Mouse (Mus musculus) C2C12 (cell line): Measurements from ENCODE around the gene Olfr605. TPM values are rescaled to one million over a fixed set of nuclear protein-coding genes. Genes with fewer than 3 reads are reported as not detected.
"Not testable (repeated sequence)": the region's sequence is repeated elsewhere in the genome, so short reads cannot be mapped to it uniquely, and the experiment has no call there.

Experiments
- H3K27me3 ChIP-seq: one replicate; pipeline ENCODE4 v1.6.1; 2011; ENCODE audit not compliant: control insufficient read depth, insufficient read depth, insufficient read length
- H3K36me3 ChIP-seq: one replicate; pipeline ENCODE4 v1.6.1; 2011; ENCODE audit not compliant: control insufficient read depth, insufficient read depth
- H3K4me3 ChIP-seq: one replicate; pipeline ENCODE4 v1.5.1; 2011; ENCODE audit warnings: mild to moderate bottlenecking, control low read depth; ENCODE audit not compliant: poor library complexity, insufficient read depth, severe bottlenecking
- H3K79me2 ChIP-seq: one replicate; pipeline ENCODE4 v1.6.1; 2011; ENCODE audit not compliant: control insufficient read depth, insufficient read depth
- H3K79me3 ChIP-seq: one replicate; pipeline ENCODE4 v1.6.1; 2011; ENCODE audit warnings: low read depth, control low read depth
- H3ac ChIP-seq: one replicate; pipeline ENCODE3; 2011; ENCODE audit warnings: low read depth; ENCODE audit not compliant: control insufficient read depth, insufficient read length
- CEBPB ChIP-seq: IDR thresholded peaks from one replicate; pipeline ENCODE4 v1.6.1; 2011; ENCODE audit warnings: low read depth, mild to moderate bottlenecking, control low read depth, moderate library complexity
- CTCF ChIP-seq: IDR thresholded peaks from one replicate; pipeline ENCODE4 v1.5.1; 2011; ENCODE audit not compliant: control insufficient read depth, insufficient read depth, insufficient read length
- FOSL1 ChIP-seq: IDR thresholded peaks from one replicate; pipeline ENCODE4 v1.8.0; 2011; ENCODE audit warnings: mild to moderate bottlenecking, low read length; ENCODE audit not compliant: poor library complexity, insufficient read depth, severe bottlenecking
- MAX ChIP-seq: IDR thresholded peaks from one replicate; pipeline ENCODE4 v1.6.1; 2011; ENCODE audit warnings: mild to moderate bottlenecking, control low read depth
- MYOD1 ChIP-seq: IDR thresholded peaks from one replicate; pipeline ENCODE4 v1.6.1; 2011; ENCODE audit warnings: low read depth; ENCODE audit not compliant: control insufficient read depth, insufficient read length
- MYOG ChIP-seq: IDR thresholded peaks from one replicate; pipeline ENCODE4 v1.6.1; 2011; ENCODE audit not compliant: control insufficient read depth, insufficient read length; ENCODE audit errors: extremely low read depth
- USF1 ChIP-seq: IDR thresholded peaks from one replicate; pipeline ENCODE4 v1.6.1; 2011; ENCODE audit warnings: low read depth, mild to moderate bottlenecking, control low read depth, moderate library complexity
- long read RNA-seq, 2 experiments: library from polyadenylated mRNA; unstranded; transcript quantifications; one replicate each; pipeline ENCODE4 v2.0.0; 2019 to 2020
- polyA plus RNA-seq: library from polyadenylated mRNA; unstranded; fragments of >200 nt; fragmentation: generic; extraction: Trizol; gene quantifications from one replicate; pipeline ENCODE4 v1.2.1, GENCODE M21; 2012; ENCODE audit warnings: missing spikeins

Olfr605 gene
- not detected for polyA plus RNA-seq
- long read RNA-seq, experiment 1 = 0 reads
- long read RNA-seq, experiment 2 = 0 reads

DNA sequence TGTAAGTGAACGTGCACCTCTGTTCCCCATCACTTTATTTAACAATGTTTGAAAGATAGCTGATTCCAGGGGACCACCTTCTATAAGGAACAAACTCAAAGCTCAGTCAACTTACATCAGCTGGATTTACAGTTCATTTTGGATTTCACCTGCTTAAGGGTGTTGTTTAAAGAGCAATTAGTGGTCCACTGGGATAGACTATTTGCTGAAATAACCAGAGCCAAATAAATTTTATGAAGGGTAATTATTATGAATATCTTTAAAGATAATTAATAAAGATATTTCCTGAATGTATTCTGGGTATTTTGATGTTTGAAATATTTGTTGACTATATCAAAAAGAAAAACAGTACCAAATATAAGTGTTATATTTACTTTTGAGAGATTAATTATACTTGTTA, at the start of gene Olfr605:
Gene Olfr605 (minus strand): TSS at position 101 of the 400 bp plus-strand sequence.
- no peak within 1 kb of the TSS for H3K4me3 ChIP-seq
- H3K27me3 ChIP-seq = no peaks in the 10 kb centered on the region
- no peaks in the 10 kb centered on the region for H3K79me2 ChIP-seq
- no peaks in the 10 kb centered on the region for H3K79me3 ChIP-seq
- H3K36me3 ChIP-seq = no peaks in the 10 kb centered on the region
- H3ac ChIP-seq = no peak within 1 kb of the TSS
- TF ChIP-seq MAX = no peak
- TF ChIP-seq CEBPB = no peak
- TF ChIP-seq CTCF = no peak
- TF ChIP-seq MYOG = no peak
- TF ChIP-seq MYOD1 = no peak
- no peak for TF ChIP-seq USF1
- no peak for TF ChIP-seq FOSL1

DNA sequence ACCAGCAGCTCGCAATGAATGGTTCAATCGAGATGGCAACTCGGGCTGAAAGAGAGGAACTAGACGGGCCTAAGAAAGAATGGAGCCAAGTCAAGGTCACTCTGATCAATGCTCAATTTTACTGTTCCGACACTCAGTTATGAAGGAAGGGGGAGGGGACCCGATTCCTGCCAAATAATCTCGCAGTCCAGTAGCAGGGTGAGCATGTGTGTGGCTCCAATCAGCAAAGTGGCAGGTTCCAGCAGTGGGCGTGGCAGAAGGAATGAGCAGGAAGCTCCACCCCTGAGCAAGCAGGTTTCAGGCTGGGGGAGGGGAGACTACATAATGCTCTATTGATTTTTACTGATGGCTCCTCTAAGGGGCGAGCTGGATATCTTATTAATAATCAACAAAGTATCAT, 31.9 kb upstream of the Olfr605 start:
- not testable (repeated sequence) for H3K27me3 ChIP-seq, H3K4me3 ChIP-seq, H3K79me2 ChIP-seq, H3K79me3 ChIP-seq, H3K36me3 ChIP-seq, H3ac ChIP-seq

DNA sequence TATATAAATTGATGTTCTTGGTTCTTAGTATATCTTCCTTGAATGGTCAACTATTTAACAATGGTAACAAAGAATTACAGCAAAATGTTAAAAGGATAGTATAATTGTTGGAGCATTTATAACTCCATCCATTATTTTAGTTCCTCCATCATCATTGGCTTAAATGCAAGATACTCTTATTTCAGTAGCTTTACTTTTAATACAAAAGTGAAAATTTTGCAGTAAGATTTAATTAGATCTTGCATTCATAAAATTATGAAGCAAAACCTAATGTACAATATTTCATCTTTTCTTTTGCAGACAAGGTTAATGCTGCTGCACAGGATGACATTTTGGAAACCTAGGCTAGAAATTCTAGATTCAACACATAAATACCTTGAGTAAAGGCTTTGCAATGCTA, 24.3 kb upstream of the Olfr605 start, which contains the start of gene Olfr608:
Gene Olfr608 (plus strand): TSS at position 301 of the 400 bp plus-strand sequence.
- no peaks in the 10 kb centered on the region for H3K27me3 ChIP-seq
- TF ChIP-seq CTCF (no peak), MYOD1 (no peak), USF1 (no peak), MYOG (no peak), FOSL1 (no peak), MAX (no peak), CEBPB (no peak)
- H3K4me3 ChIP-seq = no peak within 1 kb of the TSS
- no peaks in the 10 kb centered on the region for H3K36me3 ChIP-seq
- H3K79me3 ChIP-seq = no peaks in the 10 kb centered on the region
- no peaks in the 10 kb centered on the region for H3K79me2 ChIP-seq
- H3ac ChIP-seq = no peak within 1 kb of the TSS

DNA sequence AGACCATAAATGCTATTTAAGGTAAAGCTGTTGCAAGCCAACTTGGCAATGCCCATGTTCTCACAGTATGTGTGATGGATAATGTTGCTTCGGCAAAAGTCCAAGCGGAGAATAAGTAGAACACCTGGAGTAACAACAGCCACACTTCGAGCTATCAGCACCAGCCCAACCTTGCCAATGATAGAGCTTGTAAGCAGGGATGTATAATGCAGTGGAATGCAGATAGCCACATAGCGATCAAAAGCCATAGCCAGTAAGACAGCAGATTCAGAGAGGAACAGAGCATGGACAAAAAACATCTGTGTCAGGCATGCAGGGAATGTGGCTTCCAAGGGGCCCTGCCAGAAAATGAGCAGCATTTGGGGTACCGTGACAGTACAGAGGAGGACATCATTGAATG, 15.4 kb upstream of the Olfr605 start:
- Histone ChIP-seq H3K4me3 (no peak overlapping the region), H3K36me3 (no peaks in the 10 kb centered on the region), H3K79me3 (no peaks in the 10 kb centered on the region), H3ac (no peak overlapping the region), H3K27me3 (no peaks in the 10 kb centered on the region), H3K79me2 (no peaks in the 10 kb centered on the region)
- no peak for TF ChIP-seq FOSL1

DNA sequence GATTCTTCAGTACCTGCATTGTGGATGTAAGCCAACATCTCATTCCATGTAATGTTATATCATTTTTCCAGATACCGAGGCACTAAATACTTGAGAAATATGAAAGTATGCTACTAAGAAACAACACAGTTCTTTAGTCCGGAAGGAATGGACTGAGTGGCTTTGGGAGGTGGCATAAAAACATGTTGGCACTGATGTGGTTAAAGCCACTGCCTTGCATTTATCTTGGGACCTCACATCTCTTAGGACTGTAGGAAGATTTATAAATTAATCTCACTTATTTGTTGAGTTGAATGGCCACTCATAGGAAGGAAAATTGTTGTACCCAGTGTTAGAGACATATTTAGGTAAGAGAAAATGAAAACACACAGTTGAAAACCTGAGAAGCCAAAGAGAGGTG, 3.5 kb upstream of the Olfr605 start, which contains the start of gene Olfr606:
Gene Olfr606 (plus strand): TSS at position 301 of the 400 bp plus-strand sequence.
- Histone ChIP-seq H3ac (no peak within 1 kb of the TSS), H3K27me3 (no peaks in the 10 kb centered on the region), H3K36me3 (no peaks in the 10 kb centered on the region), H3K79me2 (no peaks in the 10 kb centered on the region), H3K79me3 (no peaks in the 10 kb centered on the region), H3K4me3 (no peak within 1 kb of the TSS)
- TF ChIP-seq CEBPB (no peak), FOSL1 (no peak), MYOG (no peak), MAX (no peak), MYOD1 (no peak), USF1 (no peak), CTCF (no peak)

DNA sequence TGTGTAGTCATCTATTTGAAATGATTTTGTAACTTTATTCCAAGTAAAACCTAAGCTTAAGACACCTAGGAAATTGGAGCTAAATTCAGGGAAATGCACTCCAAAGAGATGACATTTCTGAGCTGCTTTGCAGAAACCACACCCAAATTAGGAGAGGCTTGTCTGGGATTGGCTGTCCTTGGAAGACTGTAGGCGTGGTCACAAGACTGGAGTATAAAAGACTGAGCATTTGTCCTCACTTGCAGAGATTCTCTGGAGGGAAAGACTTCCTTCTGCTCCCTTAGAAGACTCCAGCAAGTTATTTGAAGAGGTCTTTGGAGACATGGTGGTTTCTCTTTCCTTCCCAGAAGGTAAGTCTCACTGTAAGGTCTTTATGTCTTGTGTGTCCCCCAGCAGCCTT, 30.5 kb downstream of the Olfr605 start, which contains the start of gene Usp17lc:
Gene Usp17lc (plus strand): TSS at position 301 of the 400 bp plus-strand sequence.
- not testable (repeated sequence) for H3K4me3 ChIP-seq, H3ac ChIP-seq, H3K79me2 ChIP-seq, H3K27me3 ChIP-seq, H3K36me3 ChIP-seq, H3K79me3 ChIP-seq

DNA sequence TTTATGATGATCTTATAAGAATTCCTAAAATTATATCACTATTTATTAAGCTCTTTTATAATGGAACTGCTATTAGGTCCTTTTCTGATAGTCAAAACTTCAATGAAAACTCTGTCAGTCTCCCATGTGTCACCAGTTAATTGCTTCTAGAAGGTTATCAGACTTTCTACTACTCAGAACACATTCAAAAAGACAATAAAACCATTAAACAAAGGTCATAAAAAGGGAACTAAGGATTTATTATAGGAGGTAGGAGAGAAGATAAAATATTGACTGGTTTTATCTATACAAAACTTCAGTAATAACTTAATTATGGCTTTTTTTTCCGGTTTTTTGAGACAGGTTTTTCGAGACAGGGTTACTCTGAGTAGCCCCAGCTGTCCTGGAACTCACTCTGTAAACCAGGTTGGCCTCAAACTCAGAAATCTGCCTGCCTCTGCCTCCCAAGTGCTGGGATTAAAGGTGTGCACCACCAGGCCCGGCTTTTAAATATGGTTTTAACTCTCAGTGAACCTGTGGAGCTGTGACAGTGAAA, 38.7 kb downstream of the Olfr605 start:
- H3ac ChIP-seq, H3K27me3 ChIP-seq, H3K79me3 ChIP-seq, H3K79me2 ChIP-seq, H3K4me3 ChIP-seq, H3K36me3 ChIP-seq: not testable (repeated sequence)
